Mouse (Mus musculus) lung, postnatal 25 days (tissue): ENCODE measurements around the gene Hacl1.
"Not testable (repeated sequence)": the region's sequence is repeated elsewhere in the genome, so short reads cannot be mapped to it uniquely, and the experiment has no call there.

Experiments used
- DNase-seq: peaks from one replicate; pipeline ENCODE4 v3.0.0; 2022; ENCODE audit warnings: low spot score

Gene Hacl1

GRCm38 (mm10) chr14:31640346-31640889, 668 bp downstream of the Hacl1 start, which contains the start of gene Gm49387:
Gene Gm49387 (minus strand): TSS chr14:31640878.
- no peak for DNase-seq

GRCm38 (mm10) chr14:31630677-31631076, 10.4 kb downstream of the Hacl1 start:
- DNase-seq: no peak

- DNase-seq: no peak
These were observed 18.3 kb downstream of the Hacl1 start for GRCm38 (mm10) chr14:31622748-31623147.

GRCm38 (mm10) chr14:31620591-31621223, 20.4 kb downstream of the Hacl1 start:
- DNase-seq: peak; percentile 8

DNA sequence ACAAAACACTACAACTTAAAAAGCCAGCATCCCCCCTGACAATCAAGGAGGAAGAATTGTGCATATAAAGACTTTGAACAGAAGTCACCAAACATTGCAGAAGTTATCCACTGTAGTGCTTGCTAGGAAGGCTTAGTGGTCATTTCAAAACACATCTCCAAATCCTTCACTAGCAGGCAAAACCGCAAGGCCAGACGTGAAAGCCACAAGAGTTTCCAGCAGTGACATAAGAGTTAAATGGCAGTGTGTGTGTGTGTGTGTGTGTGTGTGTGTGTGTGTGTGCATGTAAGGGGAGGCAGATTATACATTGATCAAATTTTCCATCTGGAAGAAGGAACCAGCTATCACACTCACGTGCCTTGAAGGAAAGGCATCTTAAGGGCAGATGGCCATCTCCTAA, 23.1 kb downstream of the Hacl1 start:
- no peak for DNase-seq

- no peak for DNase-seq
These were observed 23.9 kb downstream of the Hacl1 start for GRCm38 (mm10) chr14:31617204-31617603.

DNA sequence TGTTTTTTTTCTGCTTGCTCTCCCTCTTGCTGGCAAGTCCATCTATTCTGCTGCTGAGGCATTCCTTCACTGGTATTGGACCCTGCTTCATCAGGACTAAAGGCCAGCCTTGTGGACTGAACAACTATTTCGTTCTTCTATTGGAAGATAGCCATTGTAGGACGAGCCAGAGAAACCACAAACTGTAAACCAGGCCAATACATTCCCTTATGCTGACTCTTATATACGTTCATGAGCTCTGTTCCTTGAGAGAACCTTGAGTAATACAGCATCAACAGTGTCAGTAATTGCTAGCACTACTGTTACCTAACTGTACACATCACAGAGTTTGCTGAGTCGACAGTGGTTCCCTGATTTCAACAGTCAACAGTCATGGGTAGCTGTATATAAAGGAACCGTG, 27.4 kb downstream of the Hacl1 start:
- no peak for DNase-seq

DNA sequence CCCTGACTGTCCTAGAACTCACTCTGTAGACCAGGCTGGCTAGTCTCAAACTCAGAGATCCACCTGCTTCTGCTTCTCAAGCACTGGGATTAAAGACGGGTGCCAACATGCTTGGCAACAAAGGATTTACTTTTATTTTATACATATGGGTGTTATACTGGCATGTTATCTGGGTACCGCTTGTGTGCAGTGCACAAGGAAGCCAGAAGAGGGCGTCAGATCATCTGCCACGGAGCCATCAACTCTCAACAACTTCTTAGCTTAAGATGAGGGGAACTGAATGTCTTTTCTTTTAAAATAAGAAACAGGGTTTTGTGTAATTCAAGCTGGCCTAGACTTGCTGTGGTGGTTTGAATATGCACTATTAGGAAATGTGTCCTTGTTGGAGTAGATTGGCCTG, 29.1 kb downstream of the Hacl1 start:
- DNase-seq: no peak

DNA sequence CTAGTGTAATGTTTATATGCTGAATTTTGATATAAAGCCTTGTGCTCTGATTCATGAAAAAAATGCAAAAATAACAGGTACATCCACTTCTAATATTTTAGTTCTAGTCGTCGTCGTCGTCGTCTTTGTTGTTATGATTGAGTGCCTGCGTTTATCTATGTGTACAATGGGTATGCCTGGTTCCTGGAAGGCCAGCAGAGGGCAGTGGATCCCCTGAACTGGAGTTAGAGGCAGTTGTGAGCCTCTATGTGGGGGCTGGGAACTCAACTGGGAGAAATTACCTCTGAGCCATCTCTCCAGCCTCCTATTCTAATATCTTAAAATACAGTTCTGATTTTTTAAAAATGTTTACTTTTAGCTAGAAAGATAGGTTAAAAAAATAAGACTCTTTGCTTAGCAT, 35.6 kb downstream of the Hacl1 start:
- no peak for DNase-seq

- DNase-seq: peak; percentile 2
These were observed 36.2 kb downstream of the Hacl1 start for GRCm38 (mm10) chr14:31604916-31605315.

DNA sequence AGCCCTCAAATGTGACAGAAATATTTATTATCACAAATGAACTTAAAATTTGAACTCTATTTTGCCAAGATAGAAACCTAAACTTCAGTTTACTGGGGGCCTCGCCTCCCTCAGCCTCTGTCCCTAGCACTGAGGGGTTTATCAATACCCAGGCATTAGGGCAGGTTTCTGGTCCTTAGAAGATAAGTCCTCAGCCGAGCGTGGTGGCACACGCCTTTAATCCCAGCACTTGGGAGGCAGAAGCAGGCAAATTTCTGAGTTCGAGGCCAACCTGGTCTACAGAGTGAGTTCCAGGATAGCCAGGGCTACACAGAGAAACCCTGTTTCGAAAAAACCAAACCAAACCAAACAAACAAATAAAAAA, 38.5 kb downstream of the Hacl1 start:
- not testable (repeated sequence) for DNase-seq

DNA sequence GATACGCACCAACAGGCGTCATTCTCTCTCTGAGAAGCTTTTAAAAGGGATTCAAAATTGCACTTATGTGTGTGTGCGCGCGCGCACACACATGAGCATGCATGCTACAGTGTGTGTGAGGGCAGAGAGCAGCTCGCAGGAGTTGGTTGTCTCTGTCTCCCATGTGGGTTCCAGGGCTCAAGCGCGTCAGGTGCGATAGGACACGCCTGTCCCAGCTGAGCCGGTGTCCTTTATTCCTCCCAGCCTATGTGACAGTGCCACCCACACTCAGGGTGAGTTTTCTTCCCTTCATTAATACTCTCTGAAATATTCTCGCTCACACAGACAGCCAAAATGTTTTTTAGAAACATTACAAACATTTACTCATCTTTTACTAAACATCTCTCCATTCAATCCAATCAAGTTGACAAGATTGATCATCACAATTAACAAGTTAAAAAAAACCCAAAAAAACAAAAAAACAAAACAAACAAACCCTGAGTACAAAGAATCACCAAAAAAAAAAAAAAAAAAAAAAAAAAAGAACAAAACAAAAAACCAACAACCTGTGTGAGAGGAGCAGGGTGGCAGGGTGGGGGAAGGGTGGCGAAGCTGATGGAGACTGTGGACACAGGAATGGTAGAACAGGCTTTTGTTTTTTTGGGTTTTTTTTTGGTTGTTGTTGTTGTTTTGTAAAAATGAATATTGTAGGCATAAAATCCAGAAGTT, 39.0 kb downstream of the Hacl1 start:
- DNase-seq: no peak

DNA sequence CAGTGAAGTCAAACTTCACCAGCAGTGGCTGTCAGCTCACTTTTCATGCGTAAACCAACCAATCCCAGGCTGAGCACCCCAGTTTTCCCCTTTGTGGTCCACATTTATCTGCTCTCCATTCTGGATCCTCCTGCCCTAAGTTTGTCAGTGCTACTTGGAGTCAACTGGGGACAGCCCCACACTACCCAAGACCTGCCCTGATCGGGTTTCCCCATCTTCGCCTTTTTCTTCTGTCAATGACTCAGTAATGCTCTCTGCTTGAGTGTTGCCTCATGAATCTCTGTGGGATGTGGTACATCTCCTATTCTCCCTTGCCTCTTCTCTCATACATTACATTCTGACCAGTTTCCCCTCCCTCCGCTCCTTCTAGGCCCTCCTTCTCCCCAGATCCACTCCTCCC, 43.6 kb downstream of the Hacl1 start:
- no peak for DNase-seq

DNA sequence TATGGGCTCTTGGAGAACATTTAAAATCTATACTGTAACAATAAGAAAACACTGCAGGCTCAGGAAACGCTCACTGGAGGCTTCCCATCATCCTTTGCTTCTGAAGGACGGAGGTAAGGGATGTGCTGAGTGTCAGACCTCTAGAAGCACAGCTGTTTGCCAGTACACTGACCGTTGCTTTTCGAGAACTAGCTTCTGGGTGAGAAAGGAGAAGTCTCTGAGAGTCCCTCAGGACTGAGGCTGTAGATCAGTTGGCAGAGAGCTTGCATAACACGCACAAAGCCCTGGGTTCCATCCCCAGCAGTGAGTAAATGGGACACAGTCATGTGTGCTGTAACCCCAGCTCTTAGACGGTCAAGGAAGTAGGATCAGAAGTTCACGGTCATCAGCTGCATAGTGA, 44.7 kb downstream of the Hacl1 start:
- no peak for DNase-seq

GRCm38 (mm10) chr14:31594693-31595092, 46.4 kb downstream of the Hacl1 start:
- DNase-seq: no peak

- DNase-seq: no peak
These were observed 48.0 kb downstream of the Hacl1 start for GRCm38 (mm10) chr14:31593036-31593435.

- no peak for DNase-seq
These were observed 49.8 kb downstream of the Hacl1 start, which contains the start of gene Colq for GRCm38 (mm10) chr14:31591243-31591642. Gene Colq (minus strand): TSS chr14:31591343.

DNA sequence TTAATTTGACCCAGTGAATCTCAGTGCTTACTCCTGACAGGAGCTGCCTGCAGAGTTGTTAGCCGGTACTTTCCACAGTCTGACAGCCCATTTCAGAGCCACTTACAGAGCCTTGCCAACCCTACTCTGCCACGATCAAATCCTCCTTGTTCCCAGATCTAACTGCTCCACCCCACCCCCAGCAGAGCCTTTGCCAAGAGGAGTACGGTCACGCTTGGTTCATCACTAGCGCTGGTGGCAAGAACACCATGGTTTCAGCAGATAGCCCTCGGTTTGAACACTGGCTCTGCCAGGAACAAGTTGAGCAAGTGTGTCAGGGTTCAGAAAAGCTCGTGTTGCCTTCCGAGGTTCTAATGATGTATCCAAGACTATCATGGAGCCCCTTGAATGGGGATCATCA, 54.6 kb downstream of the Hacl1 start:
- DNase-seq: no peak

DNA sequence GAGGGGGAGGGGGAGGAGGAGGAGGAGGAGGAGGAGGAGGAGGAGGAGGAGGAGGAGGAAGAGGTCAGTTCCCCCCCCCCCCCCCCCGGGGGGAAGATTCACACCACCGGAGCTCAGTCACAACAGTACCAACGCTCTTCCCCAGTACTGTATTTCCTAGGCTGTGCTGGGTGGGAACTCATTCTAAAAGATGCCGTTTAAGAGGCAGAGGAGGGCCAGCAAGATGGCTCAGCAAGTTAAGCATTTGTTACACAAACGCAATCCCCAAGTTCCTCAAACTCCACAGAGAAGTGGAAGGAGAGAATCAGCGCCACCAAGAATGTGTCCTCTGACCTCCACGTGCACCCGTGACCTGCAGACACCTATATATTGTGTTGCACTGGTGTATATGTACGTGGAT, 58.0 kb downstream of the Hacl1 start:
- no peak for DNase-seq

DNA sequence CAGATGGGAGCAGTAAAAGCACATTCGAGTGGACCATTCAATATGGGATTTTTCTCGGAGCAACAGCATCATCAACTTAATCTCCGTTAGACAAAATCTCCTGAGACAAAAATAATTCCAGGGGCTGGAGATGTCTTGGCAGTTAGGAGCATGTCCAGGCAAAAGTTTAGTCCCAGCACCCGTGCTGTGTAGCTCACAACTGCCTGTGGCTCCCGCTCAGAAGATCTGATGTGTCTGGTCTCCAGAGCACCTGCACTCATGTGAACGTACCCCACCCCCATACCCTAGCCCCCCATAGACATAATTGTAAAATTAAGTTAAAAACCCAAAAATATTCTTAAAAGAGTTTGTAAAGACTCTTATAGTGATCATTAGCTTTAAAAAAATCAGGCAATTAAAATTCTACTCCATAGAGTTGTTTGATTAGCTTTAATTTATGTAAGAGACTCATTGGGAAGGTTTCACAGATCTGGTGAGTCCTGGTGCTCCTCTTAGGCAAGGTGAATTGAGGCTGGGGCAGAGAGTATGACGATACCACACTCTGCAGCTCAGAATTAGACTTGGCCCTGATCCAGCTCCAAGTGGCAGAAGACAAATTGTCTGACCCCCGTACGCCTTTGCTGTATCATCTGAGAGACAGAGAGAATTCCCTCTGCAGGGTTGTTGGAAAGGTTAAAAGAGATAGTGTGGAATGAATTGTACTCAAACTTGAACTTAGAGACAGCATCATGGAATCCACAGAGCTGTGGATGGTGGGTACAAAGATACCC, 62.9 kb downstream of the Hacl1 start:
- no peak for DNase-seq

DNA sequence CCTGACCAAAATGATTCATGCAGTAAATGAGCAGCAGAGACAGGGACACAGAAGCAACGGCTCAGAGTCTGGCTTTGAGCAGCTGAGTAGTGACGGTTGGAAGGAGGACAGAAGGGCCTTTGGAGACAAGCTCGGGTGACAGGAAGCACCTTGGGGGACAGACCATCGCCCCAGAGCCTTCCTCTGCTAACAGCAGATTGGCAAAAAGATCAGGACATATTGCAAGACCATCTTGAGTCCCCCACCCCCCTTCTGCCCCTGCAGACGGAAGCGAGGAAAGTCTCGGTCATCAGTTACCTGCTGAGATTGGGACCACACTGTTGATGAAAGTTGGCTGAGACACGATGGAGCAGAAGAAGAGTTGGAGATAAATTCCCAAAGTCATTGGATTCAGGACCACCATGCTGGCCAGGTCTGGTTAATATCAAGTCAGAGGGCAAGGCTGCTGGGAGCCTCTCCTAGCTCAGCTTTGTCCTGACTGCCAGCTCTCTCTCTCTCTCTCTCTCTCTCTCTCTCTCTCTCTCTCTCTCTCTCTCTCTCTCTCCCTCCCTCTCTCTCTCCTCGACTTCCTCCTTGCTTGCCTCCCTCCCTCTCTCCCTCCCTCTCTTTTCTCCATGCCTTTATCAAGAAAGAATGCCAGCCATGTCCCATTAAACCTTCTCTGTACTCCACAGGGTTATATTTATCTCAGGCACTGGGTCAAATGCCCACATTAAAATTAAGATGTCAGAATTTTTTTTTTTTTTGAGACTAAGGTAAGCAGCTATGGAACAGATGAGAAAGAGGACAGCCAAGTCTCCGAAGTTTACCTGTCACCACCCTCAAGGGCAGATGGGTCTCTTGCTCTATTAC, 64.0 kb downstream of the Hacl1 start:
- no peak for DNase-seq

GRCm38 (mm10) chr14:31575866-31576265, 65.2 kb downstream of the Hacl1 start:
- DNase-seq: no peak
